Mouse (Mus musculus): ENCODE data around the gene Clmn.
A peak's percentile ranks its signal among the peaks of the same experiment; 100 is the strongest.

The Clmn gene

GRCm38 (mm10) chr12:104876053-104876452, 11.2 kb upstream of the Clmn start:
- DNase-seq = no peak

GRCm38 (mm10) chr12:104871987-104872386, 7.1 kb upstream of the Clmn start:
- DNase-seq = no peak

GRCm38 (mm10) chr12:104869737-104870136, 4.9 kb upstream of the Clmn start:
- DNase-seq = no peak

GRCm38 (mm10) chr12:104868430-104868829, 3.6 kb upstream of the Clmn start:
- DNase-seq = no peak

- DNase-seq = no peak
These were observed 3.0 kb upstream of the Clmn start for GRCm38 (mm10) chr12:104867851-104868250.

- DNase-seq = no peak
These were observed 275 bp upstream of the Clmn start for GRCm38 (mm10) chr12:104865166-104865535.

- DNase-seq = no peak
These were observed 1.2 kb downstream of the Clmn start for GRCm38 (mm10) chr12:104863653-104864052.

- no peak for DNase-seq
These were observed 5.7 kb downstream of the Clmn start for GRCm38 (mm10) chr12:104859140-104859539.

- DNase-seq = no peak
These were observed 6.1 kb downstream of the Clmn start for GRCm38 (mm10) chr12:104858732-104859131.

GRCm38 (mm10) chr12:104857614-104858013, 7.3 kb downstream of the Clmn start:
- no peak for DNase-seq

- no peak for DNase-seq
These were observed 8.3 kb downstream of the Clmn start for GRCm38 (mm10) chr12:104856540-104856939.

- no peak for DNase-seq
These were observed 9.3 kb downstream of the Clmn start for GRCm38 (mm10) chr12:104855548-104855947.

- DNase-seq = no peak
These were observed 10.1 kb downstream of the Clmn start for GRCm38 (mm10) chr12:104854826-104855225.

GRCm38 (mm10) chr12:104853374-104853773, 11.5 kb downstream of the Clmn start:
- DNase-seq = no peak

- peak; percentile 25 for DNase-seq
These were observed 13.0 kb downstream of the Clmn start for GRCm38 (mm10) chr12:104851711-104852508.

GRCm38 (mm10) chr12:104850119-104850518, 14.8 kb downstream of the Clmn start:
- no peak for DNase-seq

GRCm38 (mm10) chr12:104848667-104849066, 16.2 kb downstream of the Clmn start:
- no peak for DNase-seq

GRCm38 (mm10) chr12:104847227-104847626, 17.6 kb downstream of the Clmn start:
- no peak for DNase-seq

- DNase-seq = no peak
These were observed 19.2 kb downstream of the Clmn start for GRCm38 (mm10) chr12:104845707-104846106.

- no peak for DNase-seq
These were observed 19.9 kb downstream of the Clmn start for GRCm38 (mm10) chr12:104844989-104845388.

GRCm38 (mm10) chr12:104844279-104844678, 20.6 kb downstream of the Clmn start:
- DNase-seq = no peak

- DNase-seq = no peak
These were observed 23.6 kb downstream of the Clmn start for GRCm38 (mm10) chr12:104841256-104841655.

- peak; percentile 50 for DNase-seq
These were observed 25.9 kb downstream of the Clmn start for GRCm38 (mm10) chr12:104838987-104839386.

- no peak for DNase-seq
These were observed 26.4 kb downstream of the Clmn start for GRCm38 (mm10) chr12:104838462-104838861.

GRCm38 (mm10) chr12:104837957-104838401, 26.9 kb downstream of the Clmn start:
- DNase-seq = no peak

Measured in thymus, postnatal 4 days (tissue).